Mouse (Mus musculus) kidney, adult 2 months (tissue): ENCODE data around the gene Sox5. TPM values are rescaled to one million over a fixed set of nuclear protein-coding genes. Genes with fewer than 3 reads are reported as not detected.

Experiments
- DNase-seq: peaks from one replicate; pipeline ENCODE4 v3.0.0; 2021
- H3K27ac ChIP-seq: fragments of 200-500 bp; 2 replicates; pipeline ENCODE4 v1.5.1; 2012; ENCODE audit warnings: low read depth, low read length, control low read depth, inconsistent platforms; ENCODE audit not compliant: insufficient read depth
- H3K27me3 ChIP-seq: fragments of 200-500 bp; replicated peaks from 2 replicates; pipeline ENCODE4 v1.6.1; 2012; ENCODE audit warnings: mild to moderate bottlenecking, moderate library complexity, low read length, inconsistent platforms; ENCODE audit not compliant: control insufficient read depth, insufficient read depth
- H3K36me3 ChIP-seq: fragments of 200-500 bp; 2 replicates; pipeline ENCODE4 v1.6.1; 2012; ENCODE audit warnings: mild to moderate bottlenecking, moderate library complexity, low read length, inconsistent platforms; ENCODE audit not compliant: control insufficient read depth, insufficient read depth
- H3K4me1 ChIP-seq: fragments of 200-500 bp; 2 replicates; pipeline ENCODE4 v1.6.1; 2011; ENCODE audit warnings: low read length; ENCODE audit not compliant: control insufficient read depth, insufficient read depth
- H3K4me3 ChIP-seq: fragments of 200-500 bp; 2 replicates; pipeline ENCODE4 v1.5.1; 2011; ENCODE audit warnings: mild to moderate bottlenecking, low read depth, low read length, control low read depth; ENCODE audit not compliant: insufficient read depth
- CTCF ChIP-seq: fragments of 200-500 bp; conservative IDR thresholded peaks from 2 replicates; pipeline ENCODE4 v1.5.1; 2011; ENCODE audit warnings: low read depth, mild to moderate bottlenecking, control low read depth, low read length, moderate library complexity, mixed read lengths; ENCODE audit not compliant: insufficient read depth, insufficient read length
- POLR2A ChIP-seq: fragments of 200-500 bp; IDR thresholded peaks from one replicate; pipeline ENCODE4 v1.6.1; 2011; ENCODE audit warnings: low read depth, low read length, control low read depth
- WGBS: fragments of 180-500 bp; shearing (Covaris S2); methylation state at CpG from one replicate; pipeline ENCODE4 v1.1.7; 2018; 5-methylcytosine and 5-hydroxymethylcytosine counted together
- polyA plus RNA-seq: library from polyadenylated mRNA; depleted of rRNA; stranded (reverse); fragments of >200 nt; gene quantifications from 2 replicates; pipeline ENCODE4 v1.2.3, GENCODE M21; 2012

Sox5 gene
- polyA plus RNA-seq, 1 experiment: 2.9 TPM

DNA sequence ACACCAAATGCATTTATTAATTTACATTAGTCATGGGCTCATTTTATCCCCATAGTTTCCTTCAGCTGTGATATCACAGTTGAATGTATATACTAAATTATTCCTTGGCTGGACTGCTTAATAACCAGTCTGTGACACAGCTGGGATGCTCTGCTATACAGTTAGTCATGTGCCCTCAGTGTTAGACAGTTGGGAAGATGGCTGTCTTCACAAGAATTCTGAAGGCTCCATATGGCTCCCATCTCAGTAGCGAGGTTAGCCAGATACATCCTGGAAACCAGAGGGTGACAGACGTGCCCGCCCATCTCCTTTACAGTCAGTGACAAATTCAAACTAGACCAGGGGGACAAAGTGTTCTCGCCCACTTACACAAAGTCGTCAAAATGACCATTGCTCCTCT is 644.4 kb downstream of the Sox5 start:
- Histone ChIP-seq H3K4me1 (no peaks in the 10 kb centered on the region), H3K27ac (no peak overlapping the region), H3K4me3 (no peak overlapping the region), H3K27me3 (no peaks in the 10 kb centered on the region), H3K36me3 (no peaks in the 10 kb centered on the region)
- DNase-seq: no peak
- WGBS: 88% methylated on average over 5 of the region's 5 CpGs
- TF ChIP-seq CTCF: no peak
- TF ChIP-seq POLR2A: no peak

DNA sequence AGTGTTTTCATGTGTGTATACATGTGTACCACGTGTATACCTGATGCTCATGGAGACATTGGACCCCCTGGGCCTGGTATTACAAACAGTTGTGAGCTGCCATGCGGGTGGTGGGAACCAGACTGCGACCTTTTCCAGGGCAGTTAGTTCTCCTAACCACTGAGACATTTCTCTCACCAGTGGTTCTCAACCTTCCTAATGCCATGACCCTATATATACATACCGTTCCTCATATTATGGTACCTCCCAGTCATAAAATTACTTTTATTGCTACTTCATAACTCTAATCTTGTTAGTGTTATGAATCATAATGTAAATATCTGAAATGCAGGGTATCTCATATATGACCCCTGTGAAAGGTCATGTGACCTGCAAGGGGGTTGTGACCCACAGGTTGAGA is 644.9 kb downstream of the Sox5 start:
- no peak for TF ChIP-seq POLR2A
- no peak for TF ChIP-seq CTCF
- H3K4me3 ChIP-seq: no peak overlapping the region
- no peak for DNase-seq
- no peaks in the 10 kb centered on the region for H3K36me3 ChIP-seq
- H3K27ac ChIP-seq: no peak overlapping the region
- H3K4me1 ChIP-seq: no peaks in the 10 kb centered on the region
- H3K27me3 ChIP-seq: no peaks in the 10 kb centered on the region
- 93% methylated on average over 4 of the region's 4 CpGs for WGBS

DNA sequence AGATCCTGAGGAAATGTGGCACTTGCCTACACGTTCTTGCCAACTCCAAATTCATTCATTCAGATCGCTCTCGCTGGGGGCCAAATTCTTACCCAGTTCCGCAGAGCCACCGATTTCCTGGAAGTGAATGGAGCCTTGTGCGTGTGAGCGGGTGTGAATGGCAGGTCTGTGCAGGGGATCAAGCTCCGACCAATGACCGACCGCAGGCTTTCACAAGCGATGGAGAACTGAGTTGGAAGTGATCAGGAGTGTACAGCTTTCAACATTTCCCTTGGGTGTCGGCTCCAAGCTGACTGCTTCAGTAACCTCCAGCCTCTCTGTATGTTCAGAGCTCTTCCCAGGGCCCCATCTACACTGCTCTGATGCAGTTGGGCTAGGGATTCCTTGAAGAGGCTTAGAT is 651.9 kb downstream of the Sox5 start:
- Histone ChIP-seq H3K36me3 (no peaks in the 10 kb centered on the region), H3K27me3 (no peaks in the 10 kb centered on the region), H3K27ac (no peak overlapping the region), H3K4me3 (no peak overlapping the region), H3K4me1 (no peaks in the 10 kb centered on the region)
- DNase-seq: no peak
- 95% methylated on average over 12 of the region's 12 CpGs for WGBS
- TF ChIP-seq CTCF (no peak), POLR2A (no peak)

DNA sequence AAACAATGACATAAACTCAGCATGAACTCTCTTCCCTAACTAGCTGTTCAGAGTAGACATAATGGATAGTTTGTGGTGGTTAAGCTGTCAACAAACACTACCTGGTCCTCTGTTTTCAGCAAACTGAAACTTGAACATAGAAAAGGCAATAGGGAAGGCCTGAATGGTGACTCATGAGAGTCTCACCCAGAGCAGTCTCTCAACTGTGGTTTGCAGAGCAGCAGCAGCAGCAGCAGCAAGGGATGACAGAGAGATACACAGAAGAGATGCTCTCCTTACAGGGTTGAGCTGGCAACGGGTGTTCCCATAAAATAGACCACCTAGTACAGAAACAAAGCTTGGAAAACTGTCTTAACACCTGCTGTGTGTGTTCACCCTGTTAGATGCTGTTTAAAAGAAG is 661.8 kb downstream of the Sox5 start:
- H3K4me1 ChIP-seq: no peaks in the 10 kb centered on the region
- 81% methylated on average over 1 of the region's 1 CpGs for WGBS
- DNase-seq: no peak
- H3K27me3 ChIP-seq: no peaks in the 10 kb centered on the region; the same call in 1 of the 2 replicates
- TF ChIP-seq CTCF (no peak), POLR2A (no peak)
- no peak overlapping the region for H3K4me3 ChIP-seq
- no peak overlapping the region for H3K27ac ChIP-seq
- H3K36me3 ChIP-seq: no peaks in the 10 kb centered on the region

DNA sequence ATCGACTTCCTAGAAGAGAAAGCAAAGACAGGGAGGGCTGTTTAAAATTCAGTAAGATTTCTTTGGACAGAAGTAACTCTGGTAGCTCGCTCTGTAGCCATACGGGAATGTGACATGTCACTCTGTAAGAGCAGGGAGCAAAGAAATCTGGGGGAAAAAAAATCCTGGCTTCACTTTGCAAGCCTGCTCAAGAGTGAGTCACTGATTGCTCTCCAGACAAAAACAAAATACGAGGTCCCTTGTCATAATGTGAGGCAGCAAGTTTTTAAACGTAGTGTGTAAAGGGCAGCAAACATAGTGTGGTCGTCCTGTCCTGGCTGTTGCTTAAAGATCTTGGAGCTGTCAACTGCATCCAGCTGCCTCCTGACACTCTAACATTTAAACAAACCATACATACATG is 665.1 kb downstream of the Sox5 start:
- H3K36me3 ChIP-seq: no peaks in the 10 kb centered on the region
- no peak overlapping the region for H3K27ac ChIP-seq
- no peak for DNase-seq
- H3K27me3 ChIP-seq: no peaks in the 10 kb centered on the region; the same call in 1 of the 2 replicates
- H3K4me3 ChIP-seq: no peak overlapping the region
- H3K4me1 ChIP-seq: no peaks in the 10 kb centered on the region
- TF ChIP-seq CTCF (no peak), POLR2A (no peak)
- WGBS: 76% methylated on average over 6 of the region's 6 CpGs

DNA sequence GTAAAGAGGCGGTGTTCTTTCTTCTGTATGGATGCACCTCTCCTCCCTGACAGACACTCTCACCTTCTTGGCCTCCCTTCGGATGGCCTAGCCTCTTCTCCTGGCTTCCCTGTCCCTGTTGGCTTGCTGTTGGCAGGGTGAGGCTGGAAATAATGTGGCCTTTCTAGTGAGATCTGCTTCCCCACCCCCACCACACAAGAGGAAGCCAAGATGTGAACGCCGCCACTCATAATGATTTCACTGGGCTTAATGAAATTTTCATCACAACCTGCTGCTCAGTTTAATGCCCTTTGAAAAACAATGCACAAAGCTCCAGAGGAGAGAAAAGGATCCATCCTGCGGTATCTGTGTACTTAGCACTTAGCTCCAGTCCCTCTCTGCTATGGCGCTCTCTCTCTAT is 670.2 kb downstream of the Sox5 start:
- no peak for DNase-seq
- Histone ChIP-seq H3K27me3 (no peaks in the 10 kb centered on the region; the same call in 1 of the 2 replicates), H3K27ac (no peak overlapping the region), H3K36me3 (no peaks in the 10 kb centered on the region), H3K4me1 (no peaks in the 10 kb centered on the region), H3K4me3 (no peak overlapping the region)
- 94% methylated on average over 6 of the region's 6 CpGs for WGBS
- TF ChIP-seq POLR2A (no peak), CTCF (no peak)

DNA sequence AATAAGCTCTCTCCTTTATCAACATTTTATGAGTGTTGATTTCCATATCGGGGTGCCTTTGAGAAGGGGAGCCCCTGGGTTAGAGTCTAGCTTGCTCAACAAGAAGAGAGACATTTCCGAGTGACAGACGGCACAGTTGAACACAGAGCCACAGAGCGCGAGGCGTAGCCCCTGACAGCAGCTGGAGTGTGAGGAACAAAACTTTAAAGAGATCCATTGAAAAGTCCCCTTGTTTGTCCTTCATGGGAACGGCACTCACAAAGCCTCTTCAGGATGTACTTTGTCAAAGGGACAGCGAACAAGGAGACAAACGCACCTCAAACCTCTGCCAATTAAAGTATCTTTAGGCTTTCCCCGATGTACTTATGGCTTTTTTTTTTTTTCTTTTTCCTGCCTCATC is 674.9 kb downstream of the Sox5 start:
- Histone ChIP-seq H3K4me1 (no peaks in the 10 kb centered on the region), H3K27ac (no peak overlapping the region), H3K36me3 (no peaks in the 10 kb centered on the region), H3K4me3 (no peak overlapping the region), H3K27me3 (no peaks in the 10 kb centered on the region)
- DNase-seq: no peak
- TF ChIP-seq CTCF: no peak
- no peak for TF ChIP-seq POLR2A
- 74% methylated on average over 10 of the region's 10 CpGs for WGBS

DNA sequence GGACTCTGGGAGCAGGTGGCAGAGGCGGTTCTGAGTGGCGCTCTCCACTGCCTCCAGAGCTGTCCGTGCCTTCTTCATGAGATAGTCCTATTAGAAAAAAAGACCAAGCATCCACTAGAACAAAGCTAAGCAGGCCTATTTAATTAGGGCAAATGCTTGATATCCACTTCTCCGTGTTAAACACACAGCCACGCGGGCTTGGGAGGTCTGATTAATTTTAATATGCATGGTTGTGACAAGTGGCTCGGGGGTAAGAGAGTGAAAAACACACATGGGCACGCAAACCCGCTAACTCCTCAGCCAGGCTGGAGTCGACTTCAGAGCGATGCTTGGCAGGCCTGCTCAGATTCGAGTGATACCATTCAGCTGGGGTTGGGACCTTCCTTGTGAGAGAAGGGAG is 676.1 kb downstream of the Sox5 start:
- Histone ChIP-seq H3K4me1 (no peaks in the 10 kb centered on the region), H3K27ac (no peak overlapping the region), H3K27me3 (no peaks in the 10 kb centered on the region), H3K4me3 (no peak overlapping the region), H3K36me3 (no peaks in the 10 kb centered on the region)
- no peak for TF ChIP-seq CTCF
- TF ChIP-seq POLR2A: no peak
- no peak for DNase-seq
- WGBS: 92% methylated on average over 12 of the region's 12 CpGs
